Mouse (Mus musculus): ENCODE measurements at regions not wholly inside any gene's neighbourhood (a gene's known extent, or its start where the extent isn't known, plus 50 kb on each side); places are given as distances from the start of the nearest gene placed in this dataset.

DNA sequence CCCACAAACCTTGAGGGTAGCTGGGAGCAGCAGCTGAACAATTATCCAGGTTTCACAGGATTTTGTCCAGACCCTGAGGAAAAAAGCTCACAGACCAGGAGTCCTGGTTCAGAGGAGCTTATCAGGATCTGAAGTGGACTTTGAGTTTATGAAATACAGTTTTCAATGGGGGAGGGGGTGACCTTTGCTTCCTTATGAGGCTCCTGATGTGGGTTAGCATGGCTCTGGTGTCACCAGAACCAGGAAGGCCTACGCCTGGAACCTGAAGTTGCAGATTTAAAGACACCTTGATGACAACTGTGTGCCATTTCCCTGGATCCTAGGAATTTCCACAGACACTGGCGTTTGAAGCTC, 364.7 kb downstream of the Btg1 start:
- no peaks in the 10 kb centered on the region for H3K9me3 ChIP-seq (ENCODE audit: control insufficient read depth, low read length)
- H3K27me3 ChIP-seq (ENCODE audit: control insufficient read depth, insufficient read depth, low read length), result no peaks in the 10 kb centered on the region
- H3K27ac ChIP-seq, result no peak overlapping the region
- WGBS (ENCODE audit: insufficient replicate concordance), result 59% methylated on average over 2 of the region's 2 CpGs
- no peaks in the 10 kb centered on the region for H3K36me3 ChIP-seq (replicated peaks; ENCODE audit: control insufficient read depth, insufficient read depth, low read depth)
- H3K4me2 ChIP-seq (ENCODE audit: low read depth), result no peak overlapping the region
- peak in 1 of 3 experiments; percentile 1 for DNase-seq (ENCODE audit: low read depth in 3 of 3, low spot score in 3 of 3)
- no peak overlapping the region for H3K9ac ChIP-seq (replicated peaks)
- TF ChIP-seq EP300 (IDR thresholded peaks at IDR 0.05; ENCODE audit: low read depth) (no peak), CTCF (IDR thresholded peaks at IDR 0.05; ENCODE audit: low read depth) (no peak)
- no peaks in the 10 kb centered on the region for H3K4me1 ChIP-seq (replicated peaks; ENCODE audit: control insufficient read depth in 2 of 2, insufficient read depth in 2 of 2, low read length in 1 of 2)
- ATAC-seq (ENCODE audit: insufficient read depth), result no peak
- no peak overlapping the region for H3K4me3 ChIP-seq (ENCODE audit: insufficient read depth in 1 of 2, low read depth in 2 of 2, low read length in 2 of 2)

DNA sequence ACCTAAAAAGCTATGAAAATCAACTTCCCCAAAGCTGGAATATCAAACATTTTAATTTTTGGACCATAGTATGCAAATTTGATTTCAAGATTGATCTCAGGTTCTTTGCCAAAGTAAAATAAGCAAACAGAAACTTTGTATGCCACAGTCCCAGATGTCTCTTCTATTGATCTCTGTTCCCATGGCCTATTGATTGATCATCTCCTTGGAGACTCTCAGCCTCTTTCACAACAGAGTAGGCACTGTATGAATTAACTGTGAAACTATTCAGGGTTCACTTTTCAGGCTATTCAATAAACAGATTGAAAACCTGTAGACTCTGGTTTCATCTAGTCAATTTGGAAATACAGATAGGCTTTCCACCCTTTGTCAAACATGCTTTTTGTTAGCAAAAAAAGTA, 384.1 kb downstream of the Btg1 start:
- TF ChIP-seq EP300 (IDR thresholded peaks at IDR 0.05; ENCODE audit: low read depth) (no peak), CTCF (IDR thresholded peaks at IDR 0.05; ENCODE audit: low read depth) (no peak)
- Histone ChIP-seq H3K27ac (no peak overlapping the region), H3K4me1 (replicated peaks; ENCODE audit: control insufficient read depth in 2 of 2, insufficient read depth in 2 of 2, low read length in 1 of 2) (no peaks in the 10 kb centered on the region), H3K4me3 (ENCODE audit: insufficient read depth in 1 of 2, low read depth in 2 of 2, low read length in 2 of 2) (no peak overlapping the region), H3K27me3 (ENCODE audit: control insufficient read depth, insufficient read depth, low read length) (no peaks in the 10 kb centered on the region), H3K9me3 (ENCODE audit: control insufficient read depth, low read length) (no peaks in the 10 kb centered on the region), H3K9ac (replicated peaks) (no peak overlapping the region), H3K36me3 (replicated peaks; ENCODE audit: control insufficient read depth, insufficient read depth, low read depth) (no peaks in the 10 kb centered on the region), H3K4me2 (ENCODE audit: low read depth) (no peak overlapping the region)
- no peak for DNase-seq (ENCODE audit: low read depth in 3 of 3, low spot score in 3 of 3)
- ATAC-seq (ENCODE audit: insufficient read depth), result no peak

- Histone ChIP-seq H3K27me3 (ENCODE audit: control insufficient read depth, insufficient read depth, low read length) (no peaks in the 10 kb centered on the region), H3K4me3 (ENCODE audit: insufficient read depth in 1 of 2, low read depth in 2 of 2, low read length in 2 of 2) (no peak overlapping the region), H3K9ac (replicated peaks) (no peak overlapping the region), H3K4me2 (ENCODE audit: low read depth) (no peak overlapping the region), H3K4me1 (replicated peaks; ENCODE audit: control insufficient read depth in 2 of 2, insufficient read depth in 2 of 2, low read length in 1 of 2) (no peaks in the 10 kb centered on the region), H3K27ac (no peak overlapping the region), H3K36me3 (replicated peaks; ENCODE audit: control insufficient read depth, insufficient read depth, low read depth) (no peaks in the 10 kb centered on the region), H3K9me3 (ENCODE audit: control insufficient read depth, low read length) (no peaks in the 10 kb centered on the region)
- TF ChIP-seq CTCF (IDR thresholded peaks at IDR 0.05; ENCODE audit: low read depth) (no peak), EP300 (IDR thresholded peaks at IDR 0.05; ENCODE audit: low read depth) (no peak)
- DNase-seq (ENCODE audit: low read depth in 3 of 3, low spot score in 3 of 3) (no peak), ATAC-seq (ENCODE audit: insufficient read depth) (no peak)
Measured at GRCm38 (mm10) chr10:97008873-97009272, 392.1 kb downstream of the Btg1 start.

- Histone ChIP-seq H3K4me2 (ENCODE audit: low read depth) (no peak overlapping the region), H3K4me1 (replicated peaks; ENCODE audit: control insufficient read depth in 2 of 2, insufficient read depth in 2 of 2, low read length in 1 of 2) (no peaks in the 10 kb centered on the region), H3K27me3 (ENCODE audit: control insufficient read depth, insufficient read depth, low read length) (no peaks in the 10 kb centered on the region), H3K4me3 (ENCODE audit: insufficient read depth in 1 of 2, low read depth in 2 of 2, low read length in 2 of 2) (no peak overlapping the region), H3K27ac (no peak overlapping the region), H3K9ac (replicated peaks) (no peak overlapping the region), H3K9me3 (ENCODE audit: control insufficient read depth, low read length) (no peaks in the 10 kb centered on the region), H3K36me3 (replicated peaks; ENCODE audit: control insufficient read depth, insufficient read depth, low read depth) (no peaks in the 10 kb centered on the region)
- no peak for ATAC-seq (ENCODE audit: insufficient read depth)
- TF ChIP-seq CTCF (IDR thresholded peaks at IDR 0.05; ENCODE audit: low read depth), result no peak
- TF ChIP-seq EP300 (IDR thresholded peaks at IDR 0.05; ENCODE audit: low read depth), result no peak
- no peak for DNase-seq (ENCODE audit: low read depth in 3 of 3, low spot score in 3 of 3)
- 63% methylated on average over 1 of the region's 1 CpGs for WGBS (ENCODE audit: insufficient replicate concordance)
Measured at GRCm38 (mm10) chr10:97009859-97010258, 393.1 kb downstream of the Btg1 start.

DNA sequence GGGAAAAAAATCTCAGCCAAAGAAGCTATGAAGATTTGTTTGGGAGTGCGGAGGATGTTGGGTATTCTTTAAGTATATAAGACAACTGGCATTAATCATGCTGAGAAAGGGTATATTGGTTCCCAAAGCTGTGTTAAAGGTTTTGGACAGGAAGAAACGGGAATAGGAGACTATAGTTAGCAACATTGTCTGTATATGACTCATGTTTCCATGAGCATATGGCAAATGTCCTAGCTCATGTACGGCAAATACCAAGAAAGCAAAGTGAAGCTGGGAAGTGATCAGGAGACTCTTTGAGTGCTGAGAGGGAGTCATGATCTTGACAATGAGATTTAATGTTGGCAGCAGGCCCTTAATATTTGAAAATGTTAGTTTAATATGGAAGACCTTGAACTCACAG, 401.8 kb downstream of the Btg1 start:
- Histone ChIP-seq H3K9me3 (ENCODE audit: control insufficient read depth, low read length) (no peaks in the 10 kb centered on the region), H3K4me1 (replicated peaks; ENCODE audit: control insufficient read depth in 2 of 2, insufficient read depth in 2 of 2, low read length in 1 of 2) (no peaks in the 10 kb centered on the region), H3K27ac (no peak overlapping the region), H3K36me3 (replicated peaks; ENCODE audit: control insufficient read depth, insufficient read depth, low read depth) (no peaks in the 10 kb centered on the region), H3K27me3 (ENCODE audit: control insufficient read depth, insufficient read depth, low read length) (no peaks in the 10 kb centered on the region), H3K4me2 (ENCODE audit: low read depth) (no peak overlapping the region), H3K4me3 (ENCODE audit: insufficient read depth in 1 of 2, low read depth in 2 of 2, low read length in 2 of 2) (no peak overlapping the region), H3K9ac (replicated peaks) (no peak overlapping the region)
- ATAC-seq (ENCODE audit: insufficient read depth) (no peak), DNase-seq (ENCODE audit: low read depth in 3 of 3, low spot score in 3 of 3) (no peak)
- WGBS (ENCODE audit: insufficient replicate concordance), result 56% methylated on average over 3 of the region's 3 CpGs
- TF ChIP-seq EP300 (IDR thresholded peaks at IDR 0.05; ENCODE audit: low read depth) (no peak), CTCF (IDR thresholded peaks at IDR 0.05; ENCODE audit: low read depth) (no peak)

- Histone ChIP-seq H3K4me1 (replicated peaks; ENCODE audit: control insufficient read depth in 2 of 2, insufficient read depth in 2 of 2, low read length in 1 of 2) (no peaks in the 10 kb centered on the region), H3K27me3 (ENCODE audit: control insufficient read depth, insufficient read depth, low read length) (no peaks in the 10 kb centered on the region), H3K9me3 (ENCODE audit: control insufficient read depth, low read length) (no peaks in the 10 kb centered on the region), H3K9ac (replicated peaks) (no peak overlapping the region), H3K4me3 (ENCODE audit: insufficient read depth in 1 of 2, low read depth in 2 of 2, low read length in 2 of 2) (no peak overlapping the region), H3K4me2 (ENCODE audit: low read depth) (no peak overlapping the region), H3K36me3 (replicated peaks; ENCODE audit: control insufficient read depth, insufficient read depth, low read depth) (no peaks in the 10 kb centered on the region), H3K27ac (no peak overlapping the region)
- no peak for DNase-seq (ENCODE audit: low read depth in 3 of 3, low spot score in 3 of 3)
- TF ChIP-seq EP300 (IDR thresholded peaks at IDR 0.05; ENCODE audit: low read depth) (no peak), CTCF (IDR thresholded peaks at IDR 0.05; ENCODE audit: low read depth) (no peak)
- ATAC-seq (ENCODE audit: insufficient read depth), result no peak
- 63% methylated on average over 5 of the region's 5 CpGs for WGBS (ENCODE audit: insufficient replicate concordance)
Measured at GRCm38 (mm10) chr10:97028776-97029175, 412.0 kb downstream of the Btg1 start.

All from liver, embryonic 14.5 days (tissue).